Mouse (Mus musculus) megakaryocyte, adult 5-6 weeks (primary cell): ENCODE results near the gene Tapbp. TPM values are rescaled to one million over a fixed set of nuclear protein-coding genes. Genes with fewer than 3 reads are reported as not detected.

Experiments used
- ATAC-seq: 2 replicates; pipeline ENCODE4 v1.8.0; 2016; ENCODE audit warnings: mild to moderate bottlenecking, inconsistent platforms; ENCODE audit not compliant: poor library complexity, severe bottlenecking
- total RNA-seq, 2 experiments: library from RNA; stranded (forward) in 1 of 2; stranded (reverse) in 1 of 2; fragments of 153-499, 151-499 nt in 1 of 2; fragments of 221-1000, 200-1000 nt in 1 of 2; gene quantifications; 2 replicates each; pipeline versions ENCODE4 v1.2.3 to v1.2.4; 2015 to 2017

The Tapbp gene
- total RNA-seq, 2 experiments from 2014 or later, result 88.9 to 105 TPM

GRCm38 (mm10) chr17:33920282-33921097 lies 4.8 kb downstream of the Tapbp start:
- peak; percentile 46 for ATAC-seq

GRCm38 (mm10) chr17:33921361-33921760 lies 5.7 kb downstream of the Tapbp start:
- ATAC-seq, result no peak

GRCm38 (mm10) chr17:33924577-33925283 lies 9.0 kb downstream of the Tapbp start:
- no peak for ATAC-seq

GRCm38 (mm10) chr17:33925406-33926116 lies 9.9 kb downstream of the Tapbp start:
- ATAC-seq, result no peak

GRCm38 (mm10) chr17:33926207-33926932 lies 10.7 kb downstream of the Tapbp start:
- ATAC-seq, result no peak

- ATAC-seq, result no peak
Measured at GRCm38 (mm10) chr17:33928251-33928947, 12.7 kb downstream of the Tapbp start.

GRCm38 (mm10) chr17:33929371-33930279 lies 13.9 kb downstream of the Tapbp start, which contains the start of gene Rgl2:
Rgl2 (plus strand) TSS chr17:33929543.
- ATAC-seq, result peak; percentile 84

GRCm38 (mm10) chr17:33930280-33931158 lies 14.8 kb downstream of the Tapbp start:
- peak; percentile 30 for ATAC-seq

GRCm38 (mm10) chr17:33931159-33931866 lies 15.6 kb downstream of the Tapbp start:
- ATAC-seq, result 0 out of 2 replicates have a peak, but pooled peaks have one; percentile 3

GRCm38 (mm10) chr17:33931947-33932346 lies 16.2 kb downstream of the Tapbp start:
- ATAC-seq, result no peak

- ATAC-seq, result no peak
Measured at GRCm38 (mm10) chr17:33932448-33932847, 16.7 kb downstream of the Tapbp start.

- ATAC-seq, result no peak
Measured at GRCm38 (mm10) chr17:33932970-33933369, 17.3 kb downstream of the Tapbp start.

GRCm38 (mm10) chr17:33935422-33936055 lies 19.8 kb downstream of the Tapbp start:
- no peak for ATAC-seq

GRCm38 (mm10) chr17:33936993-33937392 lies 21.3 kb downstream of the Tapbp start:
- no peak for ATAC-seq

- ATAC-seq, result no peak
Measured at GRCm38 (mm10) chr17:33938783-33939182, 23.1 kb downstream of the Tapbp start.

GRCm38 (mm10) chr17:33940206-33940805 lies 24.6 kb downstream of the Tapbp start, which contains the start of the genes Pfdn6 and Wdr46:
Pfdn6 (minus strand) TSS chr17:33940343.
Wdr46 (plus strand) TSS chr17:33940660.
- peak; percentile 96 for ATAC-seq
